Mouse (Mus musculus): ENCODE measurements around the gene Miga1. TPM values are rescaled to one million over a fixed set of nuclear protein-coding genes. Genes with fewer than 3 reads are reported as not detected.

The Miga1 gene
- total RNA-seq, 2 experiments from 2014 or later: 13.3 to 15.6 TPM

Other genes with a start within 250 kb of the Miga1 start
- gene Gipc2, start 174.2 kb downstream of the Miga1 start, total RNA-seq (2021): 1 to 10 TPM; 3.8 to 5.4 TPM
- gene Dnajb4, start 130.1 kb downstream of the Miga1 start, total RNA-seq (2021): 10 to 100 TPM; 70.3 to 70.6 TPM
- gene Fubp1, start 130.0 kb downstream of the Miga1 start, total RNA-seq (2021): 10 to 100 TPM; 82.2 to 90.6 TPM
- gene Nexn, start 74.1 kb downstream of the Miga1 start, total RNA-seq (2021): 100 to 1,000 TPM; 284 to 289 TPM
- gene Usp33, start 6.1 kb upstream of the Miga1 start, total RNA-seq (2021): 10 to 100 TPM; 30.2 to 30.7 TPM
- 10 to 100 TPM; 29.2 to 33.3 TPM for gene Zzz3, start 55.1 kb upstream of the Miga1 start, total RNA-seq (2021)